Mouse (Mus musculus): ENCODE data around the gene D630039A03Rik.

Gene D630039A03Rik

GRCm38 (mm10) chr4:57886066-57886887 lies 29.8 kb downstream of the D630039A03Rik start:
- no peak for TF ChIP-seq GATA4 (IDR thresholded peaks at IDR 0.05; ENCODE audit: insufficient replicate concordance, low read length)

GRCm38 (mm10) chr4:57885186-57885585 lies 30.9 kb downstream of the D630039A03Rik start:
- no peak for TF ChIP-seq GATA4 (IDR thresholded peaks at IDR 0.05; ENCODE audit: insufficient replicate concordance, low read length)

GRCm38 (mm10) chr4:57884511-57884910 lies 31.6 kb downstream of the D630039A03Rik start:
- no peak for TF ChIP-seq GATA4 (IDR thresholded peaks at IDR 0.05; ENCODE audit: insufficient replicate concordance, low read length)

GRCm38 (mm10) chr4:57883520-57884421 lies 32.3 kb downstream of the D630039A03Rik start:
- TF ChIP-seq GATA4 (IDR thresholded peaks at IDR 0.05; ENCODE audit: insufficient replicate concordance, low read length), result no peak

GRCm38 (mm10) chr4:57879804-57880357 lies 36.2 kb downstream of the D630039A03Rik start:
- TF ChIP-seq GATA4 (IDR thresholded peaks at IDR 0.05; ENCODE audit: insufficient replicate concordance, low read length), result no peak

GRCm38 (mm10) chr4:57879137-57879536 lies 37.0 kb downstream of the D630039A03Rik start:
- no peak for TF ChIP-seq GATA4 (IDR thresholded peaks at IDR 0.05; ENCODE audit: insufficient replicate concordance, low read length)

- no peak for TF ChIP-seq GATA4 (IDR thresholded peaks at IDR 0.05; ENCODE audit: insufficient replicate concordance, low read length)
Measured at GRCm38 (mm10) chr4:57867454-57867853, 48.6 kb downstream of the D630039A03Rik start.

GRCm38 (mm10) chr4:57866990-57867389 lies 49.1 kb downstream of the D630039A03Rik start:
- TF ChIP-seq GATA4 (IDR thresholded peaks at IDR 0.05; ENCODE audit: insufficient replicate concordance, low read length), result no peak

- TF ChIP-seq GATA4 (IDR thresholded peaks at IDR 0.05; ENCODE audit: insufficient replicate concordance, low read length), result peak; percentile 96
Measured at GRCm38 (mm10) chr4:57866088-57866487, 50.0 kb downstream of the D630039A03Rik start.

GRCm38 (mm10) chr4:57862269-57862986 lies 53.7 kb downstream of the D630039A03Rik start:
- no peak for TF ChIP-seq GATA4 (IDR thresholded peaks at IDR 0.05; ENCODE audit: insufficient replicate concordance, low read length)

- no peak for TF ChIP-seq GATA4 (IDR thresholded peaks at IDR 0.05; ENCODE audit: insufficient replicate concordance, low read length)
Measured at GRCm38 (mm10) chr4:57861856-57862255, 54.2 kb downstream of the D630039A03Rik start.

GRCm38 (mm10) chr4:57861166-57861565 lies 54.9 kb downstream of the D630039A03Rik start:
- no peak for TF ChIP-seq GATA4 (IDR thresholded peaks at IDR 0.05; ENCODE audit: insufficient replicate concordance, low read length)

- TF ChIP-seq GATA4 (IDR thresholded peaks at IDR 0.05; ENCODE audit: insufficient replicate concordance, low read length), result peak; percentile 10; the same call in 1 of the 2 replicates
Measured at GRCm38 (mm10) chr4:57860204-57860611, 55.9 kb downstream of the D630039A03Rik start.
